Mouse (Mus musculus): ENCODE results near the gene Ppfibp1. TPM values are rescaled to one million over a fixed set of nuclear protein-coding genes. Genes with fewer than 3 reads are reported as not detected.

Ppfibp1 gene
- polyA plus RNA-seq, 1 experiment = 66.6 TPM

GRCm38 (mm10) chr6:147013546-147013945 lies 125.3 kb downstream of the Ppfibp1 start:
- TF ChIP-seq EP300 (IDR thresholded peaks at IDR 0.05; ENCODE audit: insufficient read depth, low read depth, low read length) (no peak), CTCF (IDR thresholded peaks at IDR 0.05; ENCODE audit: low read depth, low read length) (no peak), POLR2A (IDR thresholded peaks at IDR 0.05; ENCODE audit: insufficient read depth, low read length) (no peak)
- no peaks in the 10 kb centered on the region for H3K9me3 ChIP-seq (replicated peaks; ENCODE audit: control insufficient read depth, insufficient read depth, low read length, poor library complexity, severe bottlenecking)
- peaks cover 2% of the 10 kb centered on the region; the same call in 1 of the 2 replicates for H3K36me3 ChIP-seq (ENCODE audit: control insufficient read depth, insufficient read depth, low read length, poor library complexity, severe bottlenecking)

GRCm38 (mm10) chr6:147017906-147018305 lies 129.6 kb downstream of the Ppfibp1 start:
- Histone ChIP-seq H3K9me3 (replicated peaks; ENCODE audit: control insufficient read depth, insufficient read depth, low read length, poor library complexity, severe bottlenecking) (no peaks in the 10 kb centered on the region), H3K36me3 (ENCODE audit: control insufficient read depth, insufficient read depth, low read length, poor library complexity, severe bottlenecking) (0 out of 2 replicates have a peak, but pooled peaks cover 2% of the 10 kb centered on the region), H3K27ac (ENCODE audit: insufficient read depth, low read length) (no peak overlapping the region), H3K4me1 (ENCODE audit: control insufficient read depth, insufficient read depth, low read length) (no peaks in the 10 kb centered on the region), H3K9ac (ENCODE audit: low read depth, poor library complexity, severe bottlenecking) (no peak overlapping the region), H3K4me3 (ENCODE audit: low read depth, low read length) (no peak overlapping the region), H3K27me3 (ENCODE audit: control insufficient read depth, insufficient read depth, low read length, poor library complexity, severe bottlenecking) (no peaks in the 10 kb centered on the region)
- TF ChIP-seq CTCF (IDR thresholded peaks at IDR 0.05; ENCODE audit: low read depth, low read length) (no peak), EP300 (IDR thresholded peaks at IDR 0.05; ENCODE audit: insufficient read depth, low read depth, low read length) (no peak), POLR2A (IDR thresholded peaks at IDR 0.05; ENCODE audit: insufficient read depth, low read length) (no peak)

More at GRCm38 (mm10) chr6:147013546-147013945, 125.3 kb downstream of the Ppfibp1 start:
- Histone ChIP-seq H3K4me3 (ENCODE audit: low read depth, low read length) (no peak overlapping the region), H3K9ac (ENCODE audit: low read depth, poor library complexity, severe bottlenecking) (no peak overlapping the region), H3K27me3 (ENCODE audit: control insufficient read depth, insufficient read depth, low read length, poor library complexity, severe bottlenecking) (no peaks in the 10 kb centered on the region), H3K4me1 (ENCODE audit: control insufficient read depth, insufficient read depth, low read length) (no peaks in the 10 kb centered on the region), H3K27ac (ENCODE audit: insufficient read depth, low read length) (no peak overlapping the region)

GRCm38 (mm10) chr6:147018364-147018763 lies 130.1 kb downstream of the Ppfibp1 start:
- no peak for TF ChIP-seq POLR2A (IDR thresholded peaks at IDR 0.05; ENCODE audit: insufficient read depth, low read length)
- no peak for TF ChIP-seq EP300 (IDR thresholded peaks at IDR 0.05; ENCODE audit: insufficient read depth, low read depth, low read length)
- no peak for TF ChIP-seq CTCF (IDR thresholded peaks at IDR 0.05; ENCODE audit: low read depth, low read length)
- Histone ChIP-seq H3K36me3 (ENCODE audit: control insufficient read depth, insufficient read depth, low read length, poor library complexity, severe bottlenecking) (0 out of 2 replicates have a peak, but pooled peaks cover 2% of the 10 kb centered on the region), H3K9ac (ENCODE audit: low read depth, poor library complexity, severe bottlenecking) (no peak overlapping the region), H3K9me3 (replicated peaks; ENCODE audit: control insufficient read depth, insufficient read depth, low read length, poor library complexity, severe bottlenecking) (no peaks in the 10 kb centered on the region), H3K4me1 (ENCODE audit: control insufficient read depth, insufficient read depth, low read length) (no peaks in the 10 kb centered on the region), H3K27ac (ENCODE audit: insufficient read depth, low read length) (no peak overlapping the region), H3K4me3 (ENCODE audit: low read depth, low read length) (no peak overlapping the region), H3K27me3 (ENCODE audit: control insufficient read depth, insufficient read depth, low read length, poor library complexity, severe bottlenecking) (no peaks in the 10 kb centered on the region)

GRCm38 (mm10) chr6:147021181-147021580 lies 132.9 kb downstream of the Ppfibp1 start:
- H3K27ac ChIP-seq (ENCODE audit: insufficient read depth, low read length) = no peak overlapping the region
- 0 out of 2 replicates have a peak, but pooled peaks cover 2% of the 10 kb centered on the region for H3K36me3 ChIP-seq (ENCODE audit: control insufficient read depth, insufficient read depth, low read length, poor library complexity, severe bottlenecking)
- no peaks in the 10 kb centered on the region for H3K9me3 ChIP-seq (replicated peaks; ENCODE audit: control insufficient read depth, insufficient read depth, low read length, poor library complexity, severe bottlenecking)
- H3K4me3 ChIP-seq (ENCODE audit: low read depth, low read length) = no peak overlapping the region
- H3K9ac ChIP-seq (ENCODE audit: low read depth, poor library complexity, severe bottlenecking) = no peak overlapping the region
- H3K4me1 ChIP-seq (ENCODE audit: control insufficient read depth, insufficient read depth, low read length) = no peaks in the 10 kb centered on the region
- no peaks in the 10 kb centered on the region for H3K27me3 ChIP-seq (ENCODE audit: control insufficient read depth, insufficient read depth, low read length, poor library complexity, severe bottlenecking)
- TF ChIP-seq CTCF (IDR thresholded peaks at IDR 0.05; ENCODE audit: low read depth, low read length) (no peak), EP300 (IDR thresholded peaks at IDR 0.05; ENCODE audit: insufficient read depth, low read depth, low read length) (no peak), POLR2A (IDR thresholded peaks at IDR 0.05; ENCODE audit: insufficient read depth, low read length) (no peak)

GRCm38 (mm10) chr6:147022375-147023132 lies 134.3 kb downstream of the Ppfibp1 start:
- 0 out of 2 replicates have a peak, but pooled peaks cover 2% of the 10 kb centered on the region for H3K36me3 ChIP-seq (ENCODE audit: control insufficient read depth, insufficient read depth, low read length, poor library complexity, severe bottlenecking)
- no peak overlapping the region for H3K27ac ChIP-seq (ENCODE audit: insufficient read depth, low read length)
- TF ChIP-seq CTCF (IDR thresholded peaks at IDR 0.05; ENCODE audit: low read depth, low read length) = no peak
- TF ChIP-seq POLR2A (IDR thresholded peaks at IDR 0.05; ENCODE audit: insufficient read depth, low read length) = no peak
- no peak for TF ChIP-seq EP300 (IDR thresholded peaks at IDR 0.05; ENCODE audit: insufficient read depth, low read depth, low read length)
- no peaks in the 10 kb centered on the region for H3K27me3 ChIP-seq (ENCODE audit: control insufficient read depth, insufficient read depth, low read length, poor library complexity, severe bottlenecking)
- no peaks in the 10 kb centered on the region for H3K4me1 ChIP-seq (ENCODE audit: control insufficient read depth, insufficient read depth, low read length)
- no peak overlapping the region for H3K4me3 ChIP-seq (ENCODE audit: low read depth, low read length)
- no peaks in the 10 kb centered on the region for H3K9me3 ChIP-seq (replicated peaks; ENCODE audit: control insufficient read depth, insufficient read depth, low read length, poor library complexity, severe bottlenecking)
- no peak overlapping the region for H3K9ac ChIP-seq (ENCODE audit: low read depth, poor library complexity, severe bottlenecking)

GRCm38 (mm10) chr6:147023133-147023395 lies 134.8 kb downstream of the Ppfibp1 start:
- Histone ChIP-seq H3K4me3 (ENCODE audit: low read depth, low read length) (no peak overlapping the region), H3K4me1 (ENCODE audit: control insufficient read depth, insufficient read depth, low read length) (no peaks in the 10 kb centered on the region), H3K9me3 (replicated peaks; ENCODE audit: control insufficient read depth, insufficient read depth, low read length, poor library complexity, severe bottlenecking) (no peaks in the 10 kb centered on the region), H3K9ac (ENCODE audit: low read depth, poor library complexity, severe bottlenecking) (no peak overlapping the region), H3K27me3 (ENCODE audit: control insufficient read depth, insufficient read depth, low read length, poor library complexity, severe bottlenecking) (no peaks in the 10 kb centered on the region), H3K27ac (ENCODE audit: insufficient read depth, low read length) (no peak overlapping the region), H3K36me3 (ENCODE audit: control insufficient read depth, insufficient read depth, low read length, poor library complexity, severe bottlenecking) (peaks cover 2% of the 10 kb centered on the region; the same call in 1 of the 2 replicates)
- TF ChIP-seq EP300 (IDR thresholded peaks at IDR 0.05; ENCODE audit: insufficient read depth, low read depth, low read length) (no peak), CTCF (IDR thresholded peaks at IDR 0.05; ENCODE audit: low read depth, low read length) (no peak), POLR2A (IDR thresholded peaks at IDR 0.05; ENCODE audit: insufficient read depth, low read length) (no peak)
